Mouse (Mus musculus) midbrain, embryonic 12.5 days (tissue): Measurements from ENCODE around the gene Olfr282. TPM values are rescaled to one million over a fixed set of nuclear protein-coding genes. Genes with fewer than 3 reads are reported as not detected.

Source experiments
- ATAC-seq: fragments of 200-750 bp; cut with Nextera tagmentation; 2 replicates; pipeline ENCODE4 v1.8.0; 2017; ENCODE audit warnings: low read depth, moderate TSS enrichment, moderate library complexity; ENCODE audit not compliant: low FRiP score
- H3K27ac ChIP-seq: fragments of 300-500 bp; sonication (generic); replicated peaks from 2 replicates; pipeline ENCODE4 v1.5.1; 2016; ENCODE audit warnings: mild to moderate bottlenecking
- H3K27me3 ChIP-seq: fragments of 300-500 bp; sonication (generic); 2 replicates; pipeline ENCODE4 v1.6.1; 2016; ENCODE audit warnings: mild to moderate bottlenecking
- H3K36me3 ChIP-seq: fragments of 300-500 bp; sonication (generic); 2 replicates; pipeline ENCODE4 v1.6.1; 2016
- H3K4me1 ChIP-seq: fragments of 300-500 bp; sonication (generic); 2 replicates; pipeline ENCODE4 v1.6.1; 2016
- H3K4me2 ChIP-seq: fragments of 300-500 bp; sonication (generic); replicated peaks from 2 replicates; pipeline ENCODE4 v1.6.1; 2016; ENCODE audit warnings: mild to moderate bottlenecking, moderate library complexity
- H3K4me3 ChIP-seq: fragments of 300-500 bp; sonication (generic); 2 replicates; pipeline ENCODE4 v1.5.1; 2016; ENCODE audit warnings: mild to moderate bottlenecking
- H3K9ac ChIP-seq: fragments of 300-500 bp; sonication (generic); replicated peaks from 2 replicates; pipeline ENCODE4 v1.6.1; 2016; ENCODE audit warnings: mild to moderate bottlenecking, moderate library complexity
- H3K9me3 ChIP-seq: fragments of 300-500 bp; sonication (generic); 2 replicates; pipeline ENCODE4 v1.6.1; 2016; ENCODE audit warnings: mild to moderate bottlenecking
- WGBS: fragments of 180-500 bp; shearing (Covaris S2); methylation state at CpG from one replicate; pipeline ENCODE4 v1.1.7; 2016; 5-methylcytosine and 5-hydroxymethylcytosine counted together
- polyA plus RNA-seq: library from polyadenylated mRNA; unstranded; fragments of >200 nt; fragmentation: Nextera tagmentation; extraction: Ambion mirVana; gene quantifications from 2 replicates; pipeline ENCODE4 v1.2.1, GENCODE M21; 2016

Gene Olfr282
- polyA plus RNA-seq, 1 experiment from 2014 or later = not detected

- H3K4me2 ChIP-seq = no peak overlapping the region
- no peaks in the 10 kb centered on the region for H3K4me1 ChIP-seq
- no peaks in the 10 kb centered on the region for H3K9me3 ChIP-seq
- no peak for ATAC-seq
- no peak overlapping the region for H3K9ac ChIP-seq
- no peaks in the 10 kb centered on the region for H3K27me3 ChIP-seq
- H3K4me3 ChIP-seq = no peak overlapping the region
- no peaks in the 10 kb centered on the region for H3K36me3 ChIP-seq
- H3K27ac ChIP-seq = no peak overlapping the region
- 83% methylated on average over 5 of the region's 5 CpGs for WGBS
These were observed 45.3 kb downstream of the Olfr282 start for GRCm38 (mm10) chr15:98476281-98476680.

GRCm38 (mm10) chr15:98479568-98480102 lies 48.6 kb downstream of the Olfr282 start:
- Histone ChIP-seq H3K36me3 (no peaks in the 10 kb centered on the region), H3K9me3 (no peaks in the 10 kb centered on the region), H3K9ac (no peak overlapping the region), H3K27me3 (no peaks in the 10 kb centered on the region), H3K4me3 (no peak overlapping the region), H3K4me1 (no peaks in the 10 kb centered on the region), H3K27ac (no peak overlapping the region), H3K4me2 (no peak overlapping the region)
- 67% methylated on average over 7 of the region's 7 CpGs for WGBS
- ATAC-seq = no peak

GRCm38 (mm10) chr15:98482701-98483100 lies 51.7 kb downstream of the Olfr282 start, which contains the start of gene Lalba:
Gene Lalba (minus strand): TSS chr15:98482721.
- Histone ChIP-seq H3K9me3 (no peaks in the 10 kb centered on the region), H3K27ac (no peak within 1 kb of the TSS), H3K9ac (no peak within 1 kb of the TSS), H3K4me3 (no peak within 1 kb of the TSS), H3K36me3 (no peaks in the 10 kb centered on the region), H3K27me3 (no peaks in the 10 kb centered on the region), H3K4me1 (no peaks in the 10 kb centered on the region), H3K4me2 (no peak within 1 kb of the TSS)
- ATAC-seq = no peak
- WGBS = 60% methylated on average over 3 of the region's 3 CpGs

GRCm38 (mm10) chr15:98483907-98484886 lies 53.2 kb downstream of the Olfr282 start:
- no peak overlapping the region for H3K27ac ChIP-seq
- H3K4me3 ChIP-seq = no peak overlapping the region
- no peak for ATAC-seq
- H3K27me3 ChIP-seq = no peaks in the 10 kb centered on the region
- no peak overlapping the region for H3K9ac ChIP-seq
- WGBS = 80% methylated on average over 18 of the region's 18 CpGs
- H3K4me2 ChIP-seq = no peak overlapping the region
- H3K36me3 ChIP-seq = no peaks in the 10 kb centered on the region
- H3K4me1 ChIP-seq = no peaks in the 10 kb centered on the region
- no peaks in the 10 kb centered on the region for H3K9me3 ChIP-seq

- Histone ChIP-seq H3K4me2 (no peak overlapping the region), H3K27ac (no peak overlapping the region), H3K9me3 (no peaks in the 10 kb centered on the region), H3K27me3 (no peaks in the 10 kb centered on the region), H3K4me3 (no peak overlapping the region), H3K4me1 (no peaks in the 10 kb centered on the region), H3K36me3 (no peaks in the 10 kb centered on the region), H3K9ac (no peak overlapping the region)
- WGBS = 95% methylated on average over 8 of the region's 8 CpGs
- ATAC-seq = no peak
These were observed 55.5 kb downstream of the Olfr282 start for GRCm38 (mm10) chr15:98486433-98487021.

Other genes with a start within 250 kb of the Olfr282 start
- gene Olfr288, start 235.7 kb upstream of the Olfr282 start, polyA plus RNA-seq = not detected in 2 replicates
- not detected in 2 replicates for gene Gm44579, start 210.2 kb upstream of the Olfr282 start, polyA plus RNA-seq
- gene Olfr287, start 210.2 kb upstream of the Olfr282 start, polyA plus RNA-seq = not detected in 2 replicates
- gene Olfr286, start 196.8 kb upstream of the Olfr282 start, polyA plus RNA-seq = not detected in 2 replicates
- gene H1fnt, start 173.9 kb upstream of the Olfr282 start, polyA plus RNA-seq = not detected in 2 replicates
- 2.3 and 2.9 TPM in 2 replicates for gene Zfp641, start 135.1 kb upstream of the Olfr282 start, polyA plus RNA-seq
- gene Olfr285, start 113.9 kb upstream of the Olfr282 start, polyA plus RNA-seq = not detected in 2 replicates
- gene Olfr284, start 90.2 kb upstream of the Olfr282 start, polyA plus RNA-seq = not detected in 2 replicates
- not detected in 2 replicates for gene Olfr283, start 50.3 kb upstream of the Olfr282 start, polyA plus RNA-seq
- not detected in 2 replicates for gene Olfr281, start 21.4 kb downstream of the Olfr282 start, polyA plus RNA-seq
- gene OR5BS1P, start 38.7 kb downstream of the Olfr282 start, polyA plus RNA-seq = not detected in 2 replicates
- gene Lalba, start 51.5 kb downstream of the Olfr282 start, polyA plus RNA-seq = not detected in 2 replicates
- gene Olfr279, start 61.2 kb downstream of the Olfr282 start, polyA plus RNA-seq = not detected in 2 replicates
- 171 and 175 TPM in 2 replicates for gene Kansl2, start 103.0 kb downstream of the Olfr282 start, polyA plus RNA-seq
- 63.3 and 63.9 TPM in 2 replicates for gene Ccnt1, start 139.7 kb downstream of the Olfr282 start, polyA plus RNA-seq
- not detected in 2 replicates for gene 4930415O20Rik, start 139.8 kb downstream of the Olfr282 start, polyA plus RNA-seq
- 15.6 and 17.2 TPM in 2 replicates for gene Adcy6, start 178.9 kb downstream of the Olfr282 start, polyA plus RNA-seq
- gene Cacnb3, start 199.6 kb downstream of the Olfr282 start, polyA plus RNA-seq = 86.2 and 99.6 TPM in 2 replicates
- gene Ddx23, start 231.7 kb downstream of the Olfr282 start, polyA plus RNA-seq = 24.4 and 29.3 TPM in 2 replicates
- gene Rnd1, start 246.2 kb downstream of the Olfr282 start, polyA plus RNA-seq = 8.0 and 8.3 TPM in 2 replicates